Comparison of ENCODE assay signal across 26 mouse cellular contexts in the genomic region with DNA sequence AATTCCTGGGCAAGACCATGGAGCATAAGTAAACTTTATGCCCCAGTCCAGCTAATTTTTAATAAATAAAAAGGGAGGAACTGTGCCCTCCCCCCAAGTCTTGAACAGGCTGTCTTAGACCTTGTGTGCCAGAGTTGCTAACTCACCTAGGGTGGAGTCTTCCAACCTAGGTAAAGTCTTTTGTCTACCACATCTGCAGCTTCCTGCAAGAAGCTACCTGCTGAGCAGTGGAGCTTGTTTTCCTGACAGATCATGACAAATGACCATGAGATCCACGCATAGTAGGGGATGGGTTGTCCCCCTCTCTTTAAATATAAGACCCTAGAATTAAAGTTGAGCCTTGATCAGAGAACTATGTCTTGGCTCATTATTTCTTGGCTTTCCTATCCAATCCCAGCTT.
"Had no signal": no experiment of that assay in that cellular context is flagged by ENCODE, and none has a peak within 500 bp of the region (broad histone marks: within the 10 kb centered on the region; RNA-seq: fewer than 3 reads in every experiment).

No protein-coding gene starts in this region.

- H3K4me3 ChIP-seq: gastrocnemius, adult 2 months; heart, adult 2 months; heart, embryonic 13.5 days; heart, embryonic 15.5 days; hindbrain, embryonic 10.5 days; hindbrain, embryonic 13.5 days; hindbrain, embryonic 15.5 days; layer of hippocampus, adult 2 months; limb, embryonic 13.5 days; limb, embryonic 15.5 days; liver, embryonic 12.5 days had no signal

- H3K9me3 ChIP-seq: heart, embryonic 15.5 days; hindbrain, embryonic 10.5 days; hindbrain, embryonic 13.5 days; hindbrain, embryonic 15.5 days; limb, embryonic 15.5 days had no signal

- H3K27ac ChIP-seq: gastrocnemius, adult 2 months; heart, adult 2 months; heart, embryonic 13.5 days; heart, embryonic 15.5 days; hindbrain, embryonic 10.5 days; hindbrain, embryonic 13.5 days; hindbrain, embryonic 15.5 days; hindbrain, postnatal 0 days; layer of hippocampus, adult 2 months; limb, embryonic 13.5 days; limb, embryonic 15.5 days; liver, embryonic 12.5 days; liver, embryonic 14.5 days had no signal

- H3K4me1 ChIP-seq: heart, embryonic 13.5 days; heart, embryonic 15.5 days; hindbrain, embryonic 10.5 days; hindbrain, embryonic 13.5 days; hindbrain, embryonic 15.5 days; limb, embryonic 13.5 days; limb, embryonic 15.5 days; liver, embryonic 12.5 days had no signal

- H3K36me3 ChIP-seq: heart, embryonic 13.5 days; heart, embryonic 15.5 days; hindbrain, embryonic 10.5 days; hindbrain, embryonic 13.5 days; hindbrain, embryonic 15.5 days; limb, embryonic 13.5 days; limb, embryonic 15.5 days; liver, embryonic 12.5 days had no signal

- H3K27me3 ChIP-seq: heart, embryonic 13.5 days; heart, embryonic 15.5 days; hindbrain, embryonic 13.5 days; hindbrain, embryonic 15.5 days; limb, embryonic 13.5 days; limb, embryonic 15.5 days; liver, embryonic 12.5 days had no signal

- H3K9ac ChIP-seq: heart, embryonic 13.5 days; heart, embryonic 15.5 days; hindbrain, embryonic 13.5 days; hindbrain, embryonic 15.5 days; limb, embryonic 13.5 days; limb, embryonic 15.5 days; liver, embryonic 12.5 days; liver, embryonic 14.5 days had no signal

- ATAC-seq: hindbrain, postnatal 0 days; intestine, embryonic 16.5 days; liver, embryonic 12.5 days had no signal

- DNase-seq: gastrocnemius, adult 2 months; gastrocnemius, postnatal 10 days; gastrocnemius, postnatal 25 days; heart, adult 2 months; heart, postnatal 4 days; kidney, adult 11 months; kidney, adult 2 months; kidney, adult 9 months; kidney, postnatal 10 days; kidney, postnatal 25 days; kidney, postnatal 4 days; layer of hippocampus, postnatal 36 days; left cerebral cortex, postnatal 4 days had no signal

- H3K4me2 ChIP-seq: heart, embryonic 11.5 days; heart, embryonic 13.5 days; heart, embryonic 15.5 days; hindbrain, embryonic 13.5 days; hindbrain, embryonic 15.5 days; limb, embryonic 13.5 days; limb, embryonic 15.5 days; liver, embryonic 12.5 days had no signal
